Mouse (Mus musculus) E14TG2a.4 (cell line): ENCODE data around the gene Gm20388.

Experiments
- CTCF ChIP-seq: conservative IDR thresholded peaks from 2 replicates; pipeline ENCODE4 v1.5.1; 2014; ENCODE audit warnings: low read length
- NANOG ChIP-seq: IDR thresholded peaks from 2 replicates; pipeline ENCODE4 v1.6.1; 2014; ENCODE audit warnings: borderline replicate concordance, low read length, mixed read lengths
- POU5F1 ChIP-seq: IDR thresholded peaks from 2 replicates; pipeline ENCODE4 v1.6.1; 2014; ENCODE audit warnings: low read length, borderline replicate concordance

DNA sequence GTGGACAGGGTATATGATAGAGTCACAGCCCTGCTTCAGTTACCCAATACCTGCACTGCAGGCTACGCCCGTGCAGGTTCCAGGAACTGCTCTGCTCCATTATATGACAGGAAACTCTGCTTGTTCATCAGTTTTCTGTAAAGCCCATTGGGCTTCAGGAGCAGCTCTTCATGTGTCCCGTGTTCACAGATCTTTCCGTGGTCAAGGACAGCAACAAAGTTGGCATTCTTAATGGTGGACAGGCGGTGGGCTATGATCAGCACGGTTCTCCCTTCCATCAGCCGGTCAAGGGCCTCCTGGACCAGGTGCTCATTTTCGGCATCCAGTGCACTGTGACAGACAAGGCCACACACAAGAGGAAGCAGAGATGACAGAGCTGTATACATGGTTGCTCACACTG is 4043.6 kb downstream of the Gm20388 start:
- TF ChIP-seq CTCF (no peak), POU5F1 (no peak), NANOG (no peak)
